Mouse (Mus musculus) spleen, adult 18-20 months (tissue): Measurements from ENCODE around the gene Plppr3.

Experiments used
- DNase-seq, 2 experiments: peaks; one replicate each; pipeline ENCODE4 v3.0.0; 2022; ENCODE audit warnings: mixed read lengths in 2 of 2

Gene Plppr3

GRCm38 (mm10) chr10:79851653-79852052, 22.8 kb downstream of the Plppr3 start:
- no peak for DNase-seq

GRCm38 (mm10) chr10:79849941-79850628, 24.3 kb downstream of the Plppr3 start:
- DNase-seq = peak in 1 of 2 experiments; percentile 9

GRCm38 (mm10) chr10:79846553-79846952, 27.9 kb downstream of the Plppr3 start:
- no peak for DNase-seq

- DNase-seq = no peak
These were observed 31.0 kb downstream of the Plppr3 start for GRCm38 (mm10) chr10:79843476-79843875.

DNA sequence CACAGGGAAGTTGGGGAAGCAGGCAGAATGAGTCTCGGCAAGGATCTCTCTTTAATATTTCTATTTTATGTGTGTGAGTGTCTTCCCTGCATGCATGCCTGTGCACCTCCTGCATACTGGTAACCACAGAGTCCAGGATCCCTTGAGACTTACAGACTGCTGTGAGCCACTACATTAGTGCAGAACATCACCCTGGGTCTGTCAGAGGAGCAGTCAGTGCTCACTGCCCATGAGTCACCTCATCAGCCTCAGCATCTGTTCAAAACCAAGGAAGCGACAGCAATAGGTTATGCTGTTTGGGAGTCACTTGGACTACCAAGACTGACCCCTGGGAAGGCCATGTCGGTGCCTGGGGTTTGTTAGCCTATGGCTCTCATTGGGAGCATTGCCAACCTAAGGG, 32.1 kb downstream of the Plppr3 start:
- no peak for DNase-seq

DNA sequence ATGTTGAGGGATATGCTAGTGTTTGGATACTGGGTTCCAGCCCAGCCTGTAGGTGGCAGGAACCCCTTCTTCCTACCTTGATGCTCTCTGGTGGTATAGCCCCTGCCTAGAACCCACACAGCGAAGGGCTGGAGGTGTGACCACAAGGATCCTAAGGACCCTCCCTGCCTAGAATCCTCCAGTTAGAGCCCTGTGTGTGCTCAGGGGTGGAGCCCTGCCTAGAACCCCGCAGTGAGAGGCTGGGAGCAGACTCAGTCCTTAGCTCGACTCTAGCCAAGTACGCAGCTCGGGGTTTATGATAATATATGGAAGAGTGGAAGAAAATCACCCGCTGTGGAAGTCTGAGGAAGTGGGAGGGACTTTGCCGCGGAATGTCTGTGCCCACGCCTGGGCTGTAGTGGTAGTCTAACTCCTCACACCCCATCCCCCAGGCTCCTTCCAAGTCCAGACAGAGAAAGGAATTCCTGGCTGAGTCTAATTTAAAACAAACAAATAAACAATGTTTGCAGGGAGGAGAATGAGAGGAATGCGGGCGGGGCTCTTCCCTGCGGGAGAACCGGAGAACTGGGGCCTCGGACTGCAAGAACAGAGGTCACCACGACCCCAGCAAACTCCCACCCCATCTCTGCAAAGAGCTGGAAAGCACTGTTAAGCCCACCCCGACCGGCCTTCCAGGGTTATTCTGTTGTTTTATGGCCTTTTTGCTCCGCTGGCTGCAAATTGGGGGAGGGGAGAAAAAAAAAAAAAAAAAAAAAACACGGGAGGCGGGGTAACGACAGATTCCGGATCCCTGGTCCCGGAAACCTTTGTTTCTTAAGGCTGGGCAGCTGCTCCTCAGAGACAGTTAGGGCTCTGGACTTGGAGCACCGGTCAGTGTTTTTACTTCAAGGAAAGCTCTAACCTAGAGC, 33.5 kb downstream of the Plppr3 start:
- DNase-seq = no peak

- DNase-seq = no peak
These were observed 34.3 kb downstream of the Plppr3 start for GRCm38 (mm10) chr10:79840091-79840490.

DNA sequence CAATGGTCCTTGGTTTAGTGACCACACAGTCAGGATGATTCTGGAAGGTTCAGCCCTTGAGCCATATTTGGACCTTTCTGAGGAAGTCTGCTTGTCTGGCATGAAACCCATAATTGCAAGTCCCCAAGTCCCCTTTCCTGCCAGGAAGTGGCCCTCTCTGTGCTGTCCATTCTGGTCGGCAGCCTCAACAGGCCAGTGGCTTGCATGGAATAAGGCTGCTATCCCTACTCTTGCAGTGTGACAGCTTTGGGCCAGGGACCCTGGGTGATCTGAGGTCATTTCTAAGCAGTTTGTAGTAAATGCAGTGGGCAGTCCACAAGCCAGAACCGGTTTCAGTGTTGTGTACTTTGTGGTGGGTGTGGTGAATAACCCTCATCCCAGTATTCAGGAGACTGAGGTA, 36.3 kb downstream of the Plppr3 start:
- no peak for DNase-seq

GRCm38 (mm10) chr10:79836918-79837317, 37.5 kb downstream of the Plppr3 start:
- no peak for DNase-seq

DNA sequence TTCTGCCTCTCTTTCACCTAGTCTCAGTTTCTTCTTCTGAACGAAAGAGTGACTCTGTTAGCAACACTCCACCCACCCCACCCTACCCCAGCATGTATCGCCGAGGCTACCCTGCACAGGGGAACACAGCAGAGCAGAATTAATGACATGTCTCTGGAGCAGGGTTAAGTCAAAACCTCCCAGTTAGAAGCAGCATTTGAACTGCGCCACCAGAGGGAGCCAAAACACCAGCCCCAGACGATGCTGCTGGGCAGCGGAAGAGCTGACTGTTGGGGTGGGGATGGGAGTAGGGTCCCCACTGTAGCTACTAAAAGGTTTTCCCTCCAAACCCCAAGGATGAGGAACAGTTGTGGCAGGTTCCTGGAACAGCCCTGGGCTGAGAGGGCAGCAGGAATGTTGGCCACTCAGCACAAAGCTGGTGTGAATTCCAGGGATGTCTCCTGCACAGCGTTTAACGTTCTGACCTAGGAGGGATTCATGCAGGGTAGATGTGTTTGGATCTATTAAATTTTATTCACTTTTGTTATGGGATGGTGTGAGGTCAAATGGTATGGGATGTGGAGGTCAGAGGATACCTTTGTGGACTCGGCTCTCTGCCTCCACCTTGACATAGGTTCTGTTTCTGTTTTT, 39.5 kb downstream of the Plppr3 start:
- DNase-seq = peak; percentile 63 to 81

- no peak for DNase-seq
These were observed 41.6 kb downstream of the Plppr3 start for GRCm38 (mm10) chr10:79832786-79833181.

DNA sequence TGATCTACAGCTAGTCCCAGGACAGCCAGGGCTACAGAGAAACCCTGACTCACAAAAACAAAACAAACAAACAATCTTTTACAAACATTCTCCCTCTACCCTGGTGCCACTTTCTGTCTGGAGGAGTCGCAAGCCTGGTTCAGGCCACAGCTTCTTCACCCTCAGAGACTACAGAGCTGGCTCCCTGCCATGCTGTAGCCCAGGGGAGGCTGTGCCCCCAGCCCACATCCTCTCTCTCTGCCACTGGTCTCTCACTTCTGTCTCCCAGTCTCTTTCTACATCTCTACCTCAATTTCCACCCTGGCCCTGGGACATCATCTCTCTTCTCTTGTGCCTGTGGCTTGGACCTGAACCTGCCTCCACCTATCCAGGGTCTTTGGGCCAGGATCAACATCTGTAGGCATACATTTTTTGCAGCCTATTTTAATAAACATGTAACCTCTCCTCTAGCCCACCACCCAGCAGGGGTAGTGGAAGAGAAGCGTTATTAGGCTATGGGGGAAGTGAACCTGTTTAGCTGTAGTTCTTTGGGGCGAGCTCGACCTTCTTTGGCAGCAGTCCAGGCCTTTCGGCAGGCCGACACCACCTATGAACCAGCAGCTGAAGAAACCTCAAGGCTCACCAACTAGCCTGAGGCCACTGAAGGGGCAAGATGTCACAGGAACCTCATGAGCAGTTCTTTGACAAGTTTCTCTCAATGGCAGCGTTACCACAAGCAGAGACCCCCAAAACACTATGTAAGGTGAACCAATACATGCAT, 42.2 kb downstream of the Plppr3 start:
- no peak for DNase-seq

- no peak for DNase-seq
These were observed 42.9 kb downstream of the Plppr3 start for GRCm38 (mm10) chr10:79831583-79831982.

GRCm38 (mm10) chr10:79824413-79824812, 50.0 kb downstream of the Plppr3 start:
- DNase-seq = no peak

GRCm38 (mm10) chr10:79823011-79823410, 51.4 kb downstream of the Plppr3 start:
- no peak for DNase-seq

GRCm38 (mm10) chr10:79822372-79822771, 52.1 kb downstream of the Plppr3 start:
- DNase-seq = no peak

DNA sequence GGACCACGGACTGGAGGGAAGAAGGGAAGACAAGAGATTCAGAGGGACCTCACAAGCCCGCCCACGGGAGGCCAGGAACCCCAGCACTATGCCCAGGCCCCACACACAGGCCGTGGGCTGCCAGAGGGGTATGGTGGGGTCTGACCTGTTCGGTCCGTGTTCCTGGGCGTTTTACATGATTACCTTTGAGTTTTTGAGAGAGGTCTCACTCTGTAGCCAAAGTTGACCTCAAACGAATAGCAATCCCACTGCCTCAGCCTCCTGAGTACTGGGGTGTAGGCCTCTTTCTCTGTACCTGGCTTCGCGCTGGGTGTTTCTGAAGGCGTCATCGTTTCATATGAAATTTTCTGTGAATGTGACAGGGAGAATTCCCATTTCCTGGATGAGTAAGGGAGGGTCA, 52.7 kb downstream of the Plppr3 start:
- DNase-seq = no peak

DNA sequence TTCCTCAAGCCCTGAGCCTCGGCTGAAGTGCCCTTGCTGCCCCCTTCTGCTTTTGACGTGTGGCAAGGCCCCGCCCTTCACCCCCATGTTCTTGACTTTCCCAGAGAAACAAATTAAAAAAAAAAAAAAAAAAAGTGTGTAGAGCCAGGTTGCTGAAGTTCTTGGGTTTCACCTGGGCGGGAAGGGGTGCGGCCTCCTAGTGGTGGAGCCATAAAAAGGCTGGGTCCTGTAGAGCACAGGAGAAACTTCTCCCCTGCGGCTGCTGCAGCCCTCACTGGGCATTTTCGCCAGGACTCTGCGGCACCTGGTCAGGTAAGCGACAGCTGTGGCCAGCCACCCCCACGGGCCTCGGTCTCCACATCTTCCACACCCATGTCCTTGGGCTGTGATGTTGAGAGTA, 53.7 kb downstream of the Plppr3 start, which contains the start of gene Misp:
Gene Misp (plus strand): TSS at position 208 of the 400 bp plus-strand sequence.
- no peak for DNase-seq

DNA sequence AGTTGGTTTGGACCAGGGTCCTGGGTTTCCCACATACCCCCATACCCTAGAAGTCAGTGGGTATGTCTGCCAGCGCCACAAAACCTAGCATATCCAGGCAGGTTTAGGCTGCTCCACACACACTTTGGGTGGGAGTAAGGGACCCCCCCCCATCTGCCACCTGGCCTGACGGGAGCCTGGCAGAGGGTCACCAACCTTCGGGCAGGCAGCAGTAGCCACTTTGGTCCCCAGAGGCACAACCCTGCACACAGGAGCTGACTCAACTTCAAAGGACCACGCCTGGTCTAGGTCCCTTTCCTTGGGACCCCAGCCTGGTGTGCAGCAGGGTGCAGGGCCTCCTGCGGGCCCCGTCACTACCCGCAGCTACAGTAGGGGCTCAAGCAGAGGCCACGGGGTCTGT, 54.2 kb downstream of the Plppr3 start:
- no peak for DNase-seq

DNA sequence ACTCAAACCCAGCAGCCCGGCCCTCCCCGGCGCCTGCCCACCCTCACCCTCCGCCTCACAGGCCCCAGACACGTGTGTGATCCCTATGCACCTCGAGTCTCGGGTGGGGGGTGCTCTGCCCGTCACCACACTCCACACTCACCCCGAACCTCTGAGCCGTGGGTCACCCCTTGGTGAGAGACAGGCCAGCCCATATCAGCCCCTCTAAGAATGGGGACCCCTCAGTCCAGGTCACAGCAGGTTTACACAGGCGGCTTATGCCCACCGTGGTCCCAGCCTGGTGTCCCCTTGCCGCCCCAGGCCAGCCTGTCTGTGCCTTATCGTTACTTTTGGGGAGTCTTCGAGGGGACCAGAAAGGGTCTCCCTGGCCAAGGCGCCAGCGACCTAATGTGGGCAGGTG, 54.8 kb downstream of the Plppr3 start:
- no peak for DNase-seq

DNA sequence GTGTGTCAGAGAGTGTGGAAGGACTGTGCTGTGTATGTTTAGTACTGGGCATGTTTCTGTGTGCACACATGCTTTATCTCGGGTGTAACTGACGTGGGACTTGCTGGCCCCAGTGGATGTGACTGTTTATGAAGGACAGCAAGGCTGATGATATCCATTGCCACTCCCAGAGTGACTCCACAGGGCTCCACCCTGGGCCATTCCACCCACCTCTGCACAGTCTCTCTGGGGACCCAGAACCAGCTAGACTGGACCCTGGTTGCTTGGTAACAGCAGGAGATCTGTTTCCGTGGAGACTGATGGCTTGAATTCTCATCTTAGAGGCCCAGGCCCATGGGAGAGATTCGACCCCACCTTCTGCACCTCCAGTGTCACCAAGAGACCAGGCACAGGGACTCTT, 56.2 kb downstream of the Plppr3 start:
- DNase-seq = no peak

DNA sequence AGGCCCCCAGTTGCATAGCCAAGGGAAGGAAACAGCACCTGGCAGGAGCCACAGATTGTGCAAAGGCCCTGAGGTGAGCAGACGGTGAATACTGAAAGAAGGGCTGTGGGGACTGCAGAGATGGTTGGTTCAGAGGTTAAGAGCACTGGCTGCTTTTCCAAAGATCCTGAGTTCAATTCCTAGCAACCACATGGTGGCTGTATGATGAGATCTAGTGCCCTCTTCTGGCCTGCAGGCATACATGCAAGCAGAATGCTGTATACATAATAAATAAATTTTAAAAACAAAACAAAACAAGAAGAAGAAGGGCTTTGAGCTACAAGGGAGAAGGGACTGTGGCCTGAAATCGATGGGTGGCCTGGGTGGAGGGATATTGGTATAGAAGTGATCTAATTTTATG, 57.3 kb downstream of the Plppr3 start:
- no peak for DNase-seq
